Mouse (Mus musculus) stomach, postnatal 0 days (tissue): ENCODE results near the gene 5031439G07Rik. TPM values are rescaled to one million over a fixed set of nuclear protein-coding genes. Genes with fewer than 3 reads are reported as not detected.
"Not testable (repeated sequence)": the region's sequence is repeated elsewhere in the genome, so short reads cannot be mapped to it uniquely, and the experiment has no call there.

Source experiments
- ATAC-seq: fragments of 200-750 bp; cut with Nextera tagmentation; 2 replicates; pipeline ENCODE4 v1.8.0; 2017; ENCODE audit not compliant: low FRiP score, low TSS enrichment
- DNase-seq: peaks from one replicate; pipeline ENCODE4 v3.0.0-alpha.2; 2016; ENCODE audit warnings: low spot score
- H3K27ac ChIP-seq: fragments of 300-500 bp; sonication (generic); replicated peaks from 2 replicates; pipeline ENCODE4 v1.5.1; 2014; ENCODE audit warnings: mild to moderate bottlenecking, control low read depth
- H3K27me3 ChIP-seq: fragments of 300-500 bp; sonication (generic); 2 replicates; pipeline ENCODE4 v1.6.1; 2014; ENCODE audit warnings: low read length; ENCODE audit not compliant: control insufficient read depth, insufficient read depth
- H3K36me3 ChIP-seq: fragments of 300-500 bp; sonication (generic); 2 replicates; pipeline ENCODE4 v1.6.1; 2014; ENCODE audit warnings: low read length, mixed read lengths; ENCODE audit not compliant: control insufficient read depth, insufficient read depth
- H3K4me1 ChIP-seq: fragments of 300-500 bp; sonication (generic); replicated peaks from 2 replicates; pipeline ENCODE4 v1.6.1; 2014; ENCODE audit warnings: antibody characterized with exemption; ENCODE audit not compliant: control insufficient read depth, insufficient read depth
- H3K4me2 ChIP-seq: fragments of 300-500 bp; sonication (generic); replicated peaks from 2 replicates; pipeline ENCODE4 v1.6.1; 2014; ENCODE audit warnings: low read depth, mild to moderate bottlenecking, control low read depth, moderate library complexity
- H3K4me3 ChIP-seq: fragments of 300-500 bp; sonication (generic); 2 replicates; pipeline ENCODE4 v1.5.1; 2014; ENCODE audit warnings: low read depth, low read length, control low read depth
- H3K9ac ChIP-seq: fragments of 300-500 bp; sonication (generic); 2 replicates; pipeline ENCODE4 v1.6.1; 2014; ENCODE audit warnings: mild to moderate bottlenecking, low read length, control low read depth, mixed read lengths
- H3K9me3 ChIP-seq: fragments of 300-500 bp; sonication (generic); 2 replicates; pipeline ENCODE4 v1.6.1; 2016; ENCODE audit warnings: low read length; ENCODE audit not compliant: control insufficient read depth
- CTCF ChIP-seq: IDR thresholded peaks from 2 replicates; pipeline ENCODE4 v1.5.1; 2016; ENCODE audit warnings: antibody characterized with exemption, low read depth, mild to moderate bottlenecking, moderate library complexity
- EP300 ChIP-seq: optimal IDR thresholded peaks from 2 replicates; pipeline ENCODE3; 2016; ENCODE audit warnings: antibody characterized with exemption
- WGBS: fragments of 180-500 bp; shearing (Covaris S2); extraction: QIAGEN DNeasy Blood & Tissue Kit; methylation state at CpG from one replicate; pipeline ENCODE4 v1.1.7; 2014; 5-methylcytosine and 5-hydroxymethylcytosine counted together
- polyA plus RNA-seq: library from polyadenylated mRNA; unstranded; fragments of >200 nt; fragmentation: Nextera tagmentation; extraction: Ambion mirVana; gene quantifications from 2 replicates; pipeline ENCODE4 v1.2.1, GENCODE M21; 2015

Gene 5031439G07Rik
- 6.6 and 14.7 TPM in 2 replicates for polyA plus RNA-seq

GRCm38 (mm10) chr15:84987874-84988825 is at the start of gene 5031439G07Rik:
Gene 5031439G07Rik, minus strand, starts transcription at chr15:84988551.
- TF ChIP-seq EP300 (no peak), CTCF (no peak)
- Histone ChIP-seq H3K9ac (peak within 1 kb of the TSS; percentile 92), H3K4me2 (peak within 1 kb of the TSS; percentile 93), H3K9me3 (no peaks in the 10 kb centered on the region), H3K27ac (peak within 1 kb of the TSS; percentile 91), H3K27me3 (no peaks in the 10 kb centered on the region), H3K4me1 (no peaks in the 10 kb centered on the region; the same call in 1 of the 2 replicates), H3K4me3 (peak within 1 kb of the TSS; percentile 74), H3K36me3 (no peaks in the 10 kb centered on the region)
- DNase-seq (peak; percentile 97), ATAC-seq (peak; percentile 93)
- 2% methylated on average over 47 of the region's 59 CpGs for WGBS

- Histone ChIP-seq H3K9me3 (no peaks in the 10 kb centered on the region), H3K4me1 (peaks cover 13% of the 10 kb centered on the region; the same call in 1 of the 2 replicates), H3K27me3 (no peaks in the 10 kb centered on the region), H3K4me3 (peak overlapping the region; percentile 82), H3K4me2 (peak overlapping the region; percentile 80), H3K27ac (peak overlapping the region; percentile 84), H3K36me3 (no peaks in the 10 kb centered on the region), H3K9ac (peak overlapping the region; percentile 85)
- ATAC-seq (no peak), DNase-seq (no peak)
- 1% methylated on average over 8 of the region's 8 CpGs for WGBS
- TF ChIP-seq CTCF = no peak
- TF ChIP-seq EP300 = no peak
Measured at GRCm38 (mm10) chr15:85037343-85037690, 49.0 kb upstream of the 5031439G07Rik start.

GRCm38 (mm10) chr15:85036566-85037342 is 48.4 kb upstream of the 5031439G07Rik start:
- H3K4me3 ChIP-seq = peak overlapping the region; percentile 82
- peak; percentile 92 for ATAC-seq
- peaks cover 13% of the 10 kb centered on the region; the same call in 1 of the 2 replicates for H3K4me1 ChIP-seq
- H3K4me2 ChIP-seq = peak overlapping the region; percentile 80
- under 1% methylated on average over 74 of the region's 75 CpGs for WGBS
- peak overlapping the region; percentile 85 for H3K9ac ChIP-seq
- H3K27ac ChIP-seq = peak overlapping the region; percentile 95
- H3K27me3 ChIP-seq = no peaks in the 10 kb centered on the region
- no peaks in the 10 kb centered on the region for H3K9me3 ChIP-seq
- H3K36me3 ChIP-seq = no peaks in the 10 kb centered on the region
- DNase-seq = peak; percentile 97
- TF ChIP-seq EP300 (no peak), CTCF (no peak)

GRCm38 (mm10) chr15:85033916-85034315 is 45.6 kb upstream of the 5031439G07Rik start:
- peak; percentile 55 for ATAC-seq
- 38% methylated on average over 7 of the region's 7 CpGs for WGBS
- not testable (repeated sequence) for H3K4me1 ChIP-seq, H3K9ac ChIP-seq, H3K4me2 ChIP-seq, H3K9me3 ChIP-seq, H3K27me3 ChIP-seq, H3K4me3 ChIP-seq, H3K36me3 ChIP-seq
- DNase-seq = peak; percentile 69
- H3K27ac ChIP-seq = peak overlapping the region; percentile 87

- WGBS = 67% methylated on average over 3 of the region's 3 CpGs
- DNase-seq (no peak), ATAC-seq (no peak)
- Histone ChIP-seq H3K4me2 (no peak overlapping the region), H3K9ac (no peak overlapping the region), H3K9me3 (no peaks in the 10 kb centered on the region), H3K27ac (no peak overlapping the region), H3K4me3 (no peak overlapping the region), H3K4me1 (peaks cover 2% of the 10 kb centered on the region; the same call in 1 of the 2 replicates), H3K36me3 (no peaks in the 10 kb centered on the region), H3K27me3 (no peaks in the 10 kb centered on the region)
- TF ChIP-seq CTCF (no peak), EP300 (no peak)
Measured at GRCm38 (mm10) chr15:85031866-85032265, 43.5 kb upstream of the 5031439G07Rik start.

- H3K9ac ChIP-seq, H3K4me2 ChIP-seq, H3K4me1 ChIP-seq, DNase-seq, ATAC-seq, H3K27ac ChIP-seq, H3K27me3 ChIP-seq, H3K4me3 ChIP-seq, H3K9me3 ChIP-seq, H3K36me3 ChIP-seq: not testable (repeated sequence)
- 36% methylated on average over 1 of the region's 1 CpGs for WGBS
Measured at GRCm38 (mm10) chr15:85030643-85031042, 42.3 kb upstream of the 5031439G07Rik start.

GRCm38 (mm10) chr15:85028648-85029047 is 40.3 kb upstream of the 5031439G07Rik start, which contains the start of gene Fam118a:
Gene Fam118a, plus strand, starts transcription at chr15:85028948.
- 28% methylated on average over 1 of the region's 1 CpGs for WGBS
- H3K4me2 ChIP-seq, H3K36me3 ChIP-seq, H3K4me1 ChIP-seq, H3K9ac ChIP-seq, ATAC-seq, DNase-seq, H3K4me3 ChIP-seq, H3K27me3 ChIP-seq, H3K9me3 ChIP-seq, H3K27ac ChIP-seq: not testable (repeated sequence)
